Mouse (Mus musculus): ENCODE data around the gene Rassf9.

DNA sequence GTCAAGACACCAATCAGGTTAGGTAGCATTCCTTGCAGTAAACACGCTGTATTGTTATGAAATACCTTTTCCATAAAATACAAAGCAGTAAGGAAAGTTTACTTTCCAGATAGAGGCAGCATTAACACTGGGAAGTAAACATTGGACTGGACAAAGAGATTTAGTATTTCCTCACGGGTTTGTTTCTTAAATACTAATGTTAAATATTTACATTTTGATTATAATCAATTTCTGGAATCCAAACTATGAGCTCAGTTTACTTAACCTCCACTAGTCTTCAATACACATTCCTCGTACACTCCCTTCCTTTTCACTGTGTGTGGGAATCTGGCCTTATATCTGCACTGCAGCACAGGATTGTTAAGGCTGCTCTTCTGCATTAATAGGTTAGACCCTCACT, 15.9 kb downstream of the Rassf9 start:
- TF ChIP-seq CTCF (IDR thresholded peaks at IDR 0.05; ENCODE audit: low read depth, low read length), result no peak
- TF ChIP-seq POLR2A (IDR thresholded peaks at IDR 0.05; ENCODE audit: borderline replicate concordance, low read depth, low read length), result no peak

Data from bone marrow macrophage, adult 2 months (primary cell).